Mouse (Mus musculus): ENCODE results near the gene Rsf1. TPM values are rescaled to one million over a fixed set of nuclear protein-coding genes. Genes with fewer than 3 reads are reported as not detected.

The Rsf1 gene
- total and polyA plus RNA-seq, 3 experiments = 5.9 to 21.8 (median 11.9) TPM

DNA sequence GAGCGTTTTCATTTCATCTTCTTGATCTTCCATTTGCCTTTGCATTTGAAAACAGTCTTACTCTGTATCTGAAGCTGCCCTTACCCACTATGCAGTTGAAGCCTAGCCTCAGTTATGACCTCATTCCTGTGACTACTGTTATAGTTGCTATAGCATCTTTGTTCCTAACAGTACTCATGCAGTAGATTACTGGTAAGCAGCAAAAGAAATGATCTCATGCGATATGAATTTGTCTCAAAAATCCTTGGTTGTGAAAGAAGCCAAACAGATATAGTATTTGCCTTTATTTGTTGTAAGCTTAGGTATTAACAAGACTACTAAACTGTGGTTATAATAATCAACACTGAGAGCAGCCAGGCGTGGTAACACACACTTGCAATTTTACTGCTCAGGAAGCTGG, 65.4 kb downstream of the Rsf1 start:
- H3K4me2 ChIP-seq (ENCODE audit: insufficient read depth, low read depth, poor library complexity, severe bottlenecking) = no peak overlapping the region
- H3K27me3 ChIP-seq (replicated peaks) = no peaks in the 10 kb centered on the region
- no peak overlapping the region for H3K27ac ChIP-seq (ENCODE audit: insufficient read depth, low read depth)
- in situ Hi-C loops (cut with MboI; ENCODE audit: low pct_ligation_motif_present, low pct_unique_long_range_greater_than_20kb, low sequenced_read_pairs) (no loop called here), dilution Hi-C loops (cut with MboI; ENCODE audit: extremely low pct_ligation_motif_present, extremely low pct_unique_long_range_greater_than_20kb, low sequenced_read_pairs) (no loop called here)
- H3K9ac ChIP-seq (ENCODE audit: insufficient read depth, low read depth) = no peak overlapping the region
- H3K4me1 ChIP-seq (ENCODE audit: control insufficient read depth in 1 of 2, insufficient read depth in 2 of 2) = peaks cover 3 to 36% of the 10 kb centered on the region in 2 experiments; a peak in 2 of 4 replicates
- no peaks in the 10 kb centered on the region; the same call in 1 of the 2 replicates for H3K79me2 ChIP-seq (replicated peaks; ENCODE audit: control insufficient read depth, extremely low read depth, insufficient read depth, poor library complexity, severe bottlenecking)
- peaks cover 1 to 29% of the 10 kb centered on the region in 2 experiments for H3K36me3 ChIP-seq (replicated peaks in 1 of 2; ENCODE audit: control insufficient read depth in 1 of 2, insufficient read depth in 1 of 2, low read length in 1 of 2)
- no peak for TF ChIP-seq MAX (IDR thresholded peaks at IDR 0.05; ENCODE audit: low read length)
- no peak overlapping the region for H3K4me3 ChIP-seq (replicated peaks in 1 of 3; ENCODE audit: low read depth in 2 of 3, low read length in 2 of 3, poor library complexity in 1 of 3)
- DNase-seq (ENCODE audit: extremely low read depth) = no peak
- no peaks in the 10 kb centered on the region for H3K9me3 ChIP-seq (replicated peaks; ENCODE audit: low read length)

- no peaks in the 10 kb centered on the region for H3K27me3 ChIP-seq (replicated peaks)
- DNase-seq (ENCODE audit: extremely low read depth) = no peak
- no peaks in the 10 kb centered on the region for H3K79me2 ChIP-seq (replicated peaks; ENCODE audit: control insufficient read depth, extremely low read depth, insufficient read depth, poor library complexity, severe bottlenecking)
- no peak overlapping the region for H3K4me3 ChIP-seq (replicated peaks in 1 of 3; ENCODE audit: low read depth in 2 of 3, low read length in 2 of 3, poor library complexity in 1 of 3)
- no peak overlapping the region for H3K27ac ChIP-seq (ENCODE audit: insufficient read depth, low read depth)
- peaks cover 6 to 46% of the 10 kb centered on the region in 2 experiments for H3K36me3 ChIP-seq (replicated peaks in 1 of 2; ENCODE audit: control insufficient read depth in 1 of 2, insufficient read depth in 1 of 2, low read length in 1 of 2)
- no peak for TF ChIP-seq SIN3A (IDR thresholded peaks at IDR 0.05; ENCODE audit: low read length)
- TF ChIP-seq MYC (IDR thresholded peaks at IDR 0.05; ENCODE audit: low read depth, low read length) = no peak
- no peak for TF ChIP-seq MXI1 (IDR thresholded peaks at IDR 0.05; ENCODE audit: low read depth, low read length)
- no peak for TF ChIP-seq SMC3 (IDR thresholded peaks at IDR 0.05; ENCODE audit: low read depth, low read length)
- TF ChIP-seq ZC3H11A (IDR thresholded peaks at IDR 0.05; ENCODE audit: low read depth, low read length) = no peak
- TF ChIP-seq USF1 (IDR thresholded peaks at IDR 0.05; ENCODE audit: low read depth, low read length) = no peak
- TF ChIP-seq USF2 (conservative IDR thresholded peaks at IDR 0.05; ENCODE audit: low read depth, low read length) = no peak
- no peak for TF ChIP-seq ZMIZ1 (IDR thresholded peaks at IDR 0.05; ENCODE audit: low read depth, low read length)
- no peak for TF ChIP-seq CHD1 (IDR thresholded peaks at IDR 0.05; ENCODE audit: low read depth, low read length)
- no peak for TF ChIP-seq MAX (IDR thresholded peaks at IDR 0.05; ENCODE audit: low read length)
- TF ChIP-seq JUND (conservative IDR thresholded peaks at IDR 0.05; ENCODE audit: low read depth, low read length) = no peak
- TF ChIP-seq NELFE (IDR thresholded peaks at IDR 0.05; ENCODE audit: low read depth, low read length) = no peak
- TF ChIP-seq KAT2A (IDR thresholded peaks at IDR 0.05; ENCODE audit: insufficient replicate concordance, low read length) = no peak
- TF ChIP-seq POLR2AphosphoS2 (IDR thresholded peaks at IDR 0.05; ENCODE audit: low read depth, low read length) = no peak
- no peak for TF ChIP-seq ZNF384 (IDR thresholded peaks at IDR 0.05; ENCODE audit: low read depth, low read length)
- no peak for TF ChIP-seq CTCF (conservative IDR thresholded peaks at IDR 0.05 in 1 of 2, IDR thresholded peaks at IDR 0.05 in 1 of 2; ENCODE audit: low read depth in 2 of 2, low read length in 2 of 2)
- no peak for TF ChIP-seq E2F4 (IDR thresholded peaks at IDR 0.05; ENCODE audit: insufficient replicate concordance, low read depth, low read length)
- in situ Hi-C loops (cut with MboI; ENCODE audit: low pct_ligation_motif_present, low pct_unique_long_range_greater_than_20kb, low sequenced_read_pairs) = no loop called here
- dilution Hi-C loops (cut with MboI; ENCODE audit: extremely low pct_ligation_motif_present, extremely low pct_unique_long_range_greater_than_20kb, low sequenced_read_pairs) = no loop called here
- peaks cover under 1 to 16% of the 10 kb centered on the region in 2 experiments; a peak in 2 of 4 replicates for H3K4me1 ChIP-seq (ENCODE audit: control insufficient read depth in 1 of 2, insufficient read depth in 2 of 2)
- H3K9me3 ChIP-seq (replicated peaks; ENCODE audit: low read length) = no peaks in the 10 kb centered on the region
- H3K4me2 ChIP-seq (ENCODE audit: insufficient read depth, low read depth, poor library complexity, severe bottlenecking) = no peak overlapping the region
- no peak overlapping the region for H3K9ac ChIP-seq (ENCODE audit: insufficient read depth, low read depth)
Observed at GRCm38 (mm10) chr7:97647656-97648055, 68.0 kb downstream of the Rsf1 start.
